Mouse (Mus musculus): ENCODE data around the gene Kri1. TPM values are rescaled to one million over a fixed set of nuclear protein-coding genes. Genes with fewer than 3 reads are reported as not detected.
"Not testable (repeated sequence)": the region's sequence is repeated elsewhere in the genome, so short reads cannot be mapped to it uniquely, and the experiment has no call there.

Kri1 gene
- polyA plus RNA-seq, 1 experiment from 2014 or later, result 13.2 TPM

- Histone ChIP-seq H3K36me3 (ENCODE audit: control insufficient read depth, insufficient read depth, low read length) (0 out of 2 replicates have a peak, but pooled peaks cover 2% of the 10 kb centered on the region), H3K4me1 (ENCODE audit: control insufficient read depth, insufficient read depth, low read length) (peaks cover 2% of the 10 kb centered on the region; the same call in 1 of the 2 replicates), H3K9ac (ENCODE audit: low read depth, low read length) (no peak overlapping the region), H3K4me3 (ENCODE audit: low read length) (no peak overlapping the region), H3K27ac (ENCODE audit: low read length) (peak overlapping the region; percentile 66), H3K9me3 (ENCODE audit: control insufficient read depth, low read length) (no peaks in the 10 kb centered on the region), H3K27me3 (replicated peaks; ENCODE audit: control insufficient read depth, insufficient read depth, low read length) (no peaks in the 10 kb centered on the region), H3K4me2 (ENCODE audit: low read depth, low read length) (no peak overlapping the region)
- ATAC-seq, result peak; percentile 81
- 51% methylated on average over 7 of the region's 7 CpGs for WGBS
Observed at GRCm38 (mm10) chr9:21305065-21305464, 17.3 kb upstream of the Kri1 start.

- ATAC-seq, result no peak
Observed at GRCm38 (mm10) chr9:21299014-21299413, 11.2 kb upstream of the Kri1 start.

GRCm38 (mm10) chr9:21292271-21292670, 4.5 kb upstream of the Kri1 start:
- no peak overlapping the region for H3K4me3 ChIP-seq (ENCODE audit: low read length)
- no peaks in the 10 kb centered on the region for H3K36me3 ChIP-seq (ENCODE audit: control insufficient read depth, insufficient read depth, low read length)
- H3K4me1 ChIP-seq (ENCODE audit: control insufficient read depth, insufficient read depth, low read length), result peaks cover 18% of the 10 kb centered on the region
- ATAC-seq, result no peak
- H3K9me3 ChIP-seq (ENCODE audit: control insufficient read depth, low read length), result no peaks in the 10 kb centered on the region
- WGBS, result 87% methylated on average over 3 of the region's 3 CpGs
- H3K27me3 ChIP-seq (replicated peaks; ENCODE audit: control insufficient read depth, insufficient read depth, low read length), result no peaks in the 10 kb centered on the region
- H3K27ac ChIP-seq (ENCODE audit: low read length), result no peak overlapping the region
- no peak overlapping the region for H3K9ac ChIP-seq (ENCODE audit: low read depth, low read length)
- no peak overlapping the region for H3K4me2 ChIP-seq (ENCODE audit: low read depth, low read length)

More at GRCm38 (mm10) chr9:21299014-21299413, 11.2 kb upstream of the Kri1 start:
- no peak overlapping the region for H3K4me2 ChIP-seq (ENCODE audit: low read depth, low read length)
- no peaks in the 10 kb centered on the region for H3K4me1 ChIP-seq (ENCODE audit: control insufficient read depth, insufficient read depth, low read length)
- no peaks in the 10 kb centered on the region for H3K9me3 ChIP-seq (ENCODE audit: control insufficient read depth, low read length)
- no peaks in the 10 kb centered on the region for H3K27me3 ChIP-seq (replicated peaks; ENCODE audit: control insufficient read depth, insufficient read depth, low read length)
- 81% methylated on average over 10 of the region's 10 CpGs for WGBS
- no peak overlapping the region for H3K4me3 ChIP-seq (ENCODE audit: low read length)
- 0 out of 2 replicates have a peak, but pooled peaks cover 2% of the 10 kb centered on the region for H3K36me3 ChIP-seq (ENCODE audit: control insufficient read depth, insufficient read depth, low read length)
- no peak overlapping the region for H3K9ac ChIP-seq (ENCODE audit: low read depth, low read length)
- H3K27ac ChIP-seq (ENCODE audit: low read length), result no peak overlapping the region

- 15% methylated on average over 7 of the region's 7 CpGs for WGBS
- ATAC-seq, result not testable (repeated sequence)
- peak overlapping the region; percentile 69 for H3K4me2 ChIP-seq (ENCODE audit: low read depth, low read length)
Observed at GRCm38 (mm10) chr9:21291868-21292267, 4.1 kb upstream of the Kri1 start.

GRCm38 (mm10) chr9:21291022-21291787, 3.4 kb upstream of the Kri1 start, which contains the start of gene Cdkn2d:
TSS of gene Cdkn2d (minus strand) at chr9:21291407.
- H3K9me3 ChIP-seq (ENCODE audit: control insufficient read depth, low read length), result no peaks in the 10 kb centered on the region
- H3K4me2 ChIP-seq (ENCODE audit: low read depth, low read length), result peak within 1 kb of the TSS; percentile 76
- H3K27me3 ChIP-seq (replicated peaks; ENCODE audit: control insufficient read depth, insufficient read depth, low read length), result no peaks in the 10 kb centered on the region
- H3K4me3 ChIP-seq (ENCODE audit: low read length), result peak within 1 kb of the TSS; percentile 81
- H3K9ac ChIP-seq (ENCODE audit: low read depth, low read length), result peak within 1 kb of the TSS; percentile 89
- under 1% methylated on average over 51 of the region's 51 CpGs for WGBS
- peak; percentile 94 for ATAC-seq
- peaks cover 27% of the 10 kb centered on the region for H3K4me1 ChIP-seq (ENCODE audit: control insufficient read depth, insufficient read depth, low read length)
- no peaks in the 10 kb centered on the region for H3K36me3 ChIP-seq (ENCODE audit: control insufficient read depth, insufficient read depth, low read length)
- peak within 1 kb of the TSS; percentile 86 for H3K27ac ChIP-seq (ENCODE audit: low read length)

More at GRCm38 (mm10) chr9:21291868-21292267, 4.1 kb upstream of the Kri1 start:
- H3K4me1 ChIP-seq (ENCODE audit: control insufficient read depth, insufficient read depth, low read length), result peaks cover 21% of the 10 kb centered on the region
- peak overlapping the region; percentile 86 for H3K27ac ChIP-seq (ENCODE audit: low read length)
- not testable (repeated sequence) for H3K36me3 ChIP-seq (ENCODE audit: control insufficient read depth, insufficient read depth, low read length); H3K9me3 ChIP-seq (ENCODE audit: control insufficient read depth, low read length); H3K27me3 ChIP-seq (replicated peaks; ENCODE audit: control insufficient read depth, insufficient read depth, low read length)
- H3K4me3 ChIP-seq (ENCODE audit: low read length), result peak overlapping the region; percentile 49
- peak overlapping the region; percentile 67 for H3K9ac ChIP-seq (ENCODE audit: low read depth, low read length)

- H3K4me1 ChIP-seq (ENCODE audit: control insufficient read depth, insufficient read depth, low read length), result peaks cover 27% of the 10 kb centered on the region
- WGBS, result under 1% methylated on average over 20 of the region's 20 CpGs
- ATAC-seq, result no peak
- H3K4me2 ChIP-seq (ENCODE audit: low read depth, low read length), result peak overlapping the region; percentile 76
- H3K36me3 ChIP-seq (ENCODE audit: control insufficient read depth, insufficient read depth, low read length), result no peaks in the 10 kb centered on the region
- peak overlapping the region; percentile 89 for H3K9ac ChIP-seq (ENCODE audit: low read depth, low read length)
- no peaks in the 10 kb centered on the region for H3K27me3 ChIP-seq (replicated peaks; ENCODE audit: control insufficient read depth, insufficient read depth, low read length)
- H3K9me3 ChIP-seq (ENCODE audit: control insufficient read depth, low read length), result no peaks in the 10 kb centered on the region
- H3K4me3 ChIP-seq (ENCODE audit: low read length), result peak overlapping the region; percentile 81
- H3K27ac ChIP-seq (ENCODE audit: low read length), result peak overlapping the region; percentile 83
Observed at GRCm38 (mm10) chr9:21290589-21290988, 2.8 kb upstream of the Kri1 start.

GRCm38 (mm10) chr9:21289337-21289671, 1.5 kb upstream of the Kri1 start:
- H3K9ac ChIP-seq (ENCODE audit: low read depth, low read length), result no peak overlapping the region
- H3K4me3 ChIP-seq (ENCODE audit: low read length), result peak overlapping the region; percentile 81; the same call in 1 of the 2 replicates
- no peak for ATAC-seq
- H3K4me2 ChIP-seq (ENCODE audit: low read depth, low read length), result peak overlapping the region; percentile 76; the same call in 1 of the 2 replicates
- H3K36me3 ChIP-seq (ENCODE audit: control insufficient read depth, insufficient read depth, low read length), result no peaks in the 10 kb centered on the region
- no peak overlapping the region for H3K27ac ChIP-seq (ENCODE audit: low read length)
- peaks cover 28% of the 10 kb centered on the region for H3K4me1 ChIP-seq (ENCODE audit: control insufficient read depth, insufficient read depth, low read length)
- H3K27me3 ChIP-seq (replicated peaks; ENCODE audit: control insufficient read depth, insufficient read depth, low read length), result no peaks in the 10 kb centered on the region
- no peaks in the 10 kb centered on the region for H3K9me3 ChIP-seq (ENCODE audit: control insufficient read depth, low read length)
- WGBS, result 78% methylated on average over 2 of the region's 2 CpGs

- Histone ChIP-seq H3K4me3 (ENCODE audit: low read length) (peak overlapping the region; percentile 86), H3K9me3 (ENCODE audit: control insufficient read depth, low read length) (no peaks in the 10 kb centered on the region), H3K9ac (ENCODE audit: low read depth, low read length) (peak overlapping the region; percentile 51), H3K4me2 (ENCODE audit: low read depth, low read length) (peak overlapping the region; percentile 61), H3K27ac (ENCODE audit: low read length) (peak overlapping the region; percentile 60), H3K27me3 (replicated peaks; ENCODE audit: control insufficient read depth, insufficient read depth, low read length) (no peaks in the 10 kb centered on the region), H3K36me3 (ENCODE audit: control insufficient read depth, insufficient read depth, low read length) (0 out of 2 replicates have a peak, but pooled peaks cover under 1% of the 10 kb centered on the region), H3K4me1 (ENCODE audit: control insufficient read depth, insufficient read depth, low read length) (peaks cover 30% of the 10 kb centered on the region)
- WGBS, result 70% methylated on average over 13 of the region's 13 CpGs
- no peak for ATAC-seq
Observed at GRCm38 (mm10) chr9:21288404-21289336, 901 bp upstream of the Kri1 start.

- 59% methylated on average over 3 of the region's 3 CpGs for WGBS
- Histone ChIP-seq H3K27ac (ENCODE audit: low read length) (no peak overlapping the region; the same call in none of the 2 replicates), H3K4me1 (ENCODE audit: control insufficient read depth, insufficient read depth, low read length) (peaks cover 30% of the 10 kb centered on the region), H3K4me2 (ENCODE audit: low read depth, low read length) (peak overlapping the region; percentile 75), H3K27me3 (replicated peaks; ENCODE audit: control insufficient read depth, insufficient read depth, low read length) (no peaks in the 10 kb centered on the region), H3K9me3 (ENCODE audit: control insufficient read depth, low read length) (no peaks in the 10 kb centered on the region), H3K9ac (ENCODE audit: low read depth, low read length) (peak overlapping the region; percentile 84), H3K36me3 (ENCODE audit: control insufficient read depth, insufficient read depth, low read length) (peaks cover 5% of the 10 kb centered on the region; the same call in 1 of the 2 replicates), H3K4me3 (ENCODE audit: low read length) (peak overlapping the region; percentile 86)
- no peak for ATAC-seq
Observed at GRCm38 (mm10) chr9:21286753-21287152, 1.0 kb downstream of the Kri1 start.
